Mouse (Mus musculus): ENCODE data around the gene Snai1. TPM values are rescaled to one million over a fixed set of nuclear protein-coding genes. Genes with fewer than 3 reads are reported as not detected.

The Snai1 gene
- total and polyA plus RNA-seq, 3 experiments, result 0.19 to 0.74 TPM; not detected in 1

GRCm38 (mm10) chr2:167542361-167542760 is 4.4 kb downstream of the Snai1 start:
- no peaks in the 10 kb centered on the region; a peak in 1 of 4 replicates for H3K36me3 ChIP-seq (ENCODE audit: control insufficient read depth in 1 of 2, insufficient read depth in 2 of 2, low read length in 2 of 2)
- TF ChIP-seq TCF12 (IDR thresholded peaks at IDR 0.05; ENCODE audit: low read depth, low read length) (no peak), CTCF (IDR thresholded peaks at IDR 0.05 in 2 of 3, conservative IDR thresholded peaks at IDR 0.05 in 1 of 3; ENCODE audit: control insufficient read depth in 1 of 3, insufficient read depth in 1 of 3, low read depth in 2 of 3, low read length in 3 of 3, poor library complexity in 1 of 3, severe bottlenecking in 1 of 3) (no peak), USF2 (IDR thresholded peaks at IDR 0.05; ENCODE audit: borderline replicate concordance in 1 of 2, insufficient read depth in 1 of 2, low read depth in 1 of 2, low read length in 2 of 2) (no peak), ELF1 (IDR thresholded peaks at IDR 0.05; ENCODE audit: low read depth, low read length) (no peak), USF1 (IDR thresholded peaks at IDR 0.05; ENCODE audit: low read depth, low read length) (no peak), MYB (IDR thresholded peaks at IDR 0.05; ENCODE audit: low read depth, low read length) (no peak), HCFC1 (IDR thresholded peaks at IDR 0.05; ENCODE audit: low read depth, low read length) (no peak), MAFK (IDR thresholded peaks at IDR 0.05; ENCODE audit: borderline replicate concordance, low read depth, low read length) (no peak), RAD21 (IDR thresholded peaks at IDR 0.05; ENCODE audit: low read depth, low read length) (no peak)
- no peak overlapping the region for H3K27ac ChIP-seq (ENCODE audit: control insufficient read depth, low read depth, low read length)
- no peaks in the 10 kb centered on the region; the same call in 1 of the 2 replicates for H3K79me2 ChIP-seq (ENCODE audit: control insufficient read depth, insufficient read depth, low read length, poor library complexity)
- H3K4me1 ChIP-seq (ENCODE audit: control insufficient read depth in 1 of 2, insufficient read depth in 2 of 2, low read length in 2 of 2), result peaks cover 0 to under 1% of the 10 kb centered on the region in 2 experiments; a peak in 2 of 4 replicates
- H3K9ac ChIP-seq (ENCODE audit: control insufficient read depth, low read depth, low read length, poor library complexity, severe bottlenecking), result no peak overlapping the region
- H3K27me3 ChIP-seq (ENCODE audit: control insufficient read depth in 1 of 2, insufficient read depth in 2 of 2, low read length in 2 of 2), result no peaks in the 10 kb centered on the region
- DNase-seq (ENCODE audit: low read depth, low spot score), result no peak
- no peak overlapping the region for H3K4me3 ChIP-seq (ENCODE audit: control insufficient read depth in 1 of 2, insufficient read depth in 1 of 2, low read depth in 2 of 2, low read length in 2 of 2)
- H3K9me3 ChIP-seq (replicated peaks; ENCODE audit: insufficient read depth, low read length), result no peaks in the 10 kb centered on the region

- H3K27me3 ChIP-seq (ENCODE audit: control insufficient read depth in 1 of 2, insufficient read depth in 2 of 2, low read length in 2 of 2), result no peaks in the 10 kb centered on the region
- H3K9ac ChIP-seq (ENCODE audit: control insufficient read depth, low read depth, low read length, poor library complexity, severe bottlenecking), result no peak overlapping the region
Measured at GRCm38 (mm10) chr2:167543121-167544003, 5.4 kb downstream of the Snai1 start.

More at GRCm38 (mm10) chr2:167543121-167544003, 5.4 kb downstream of the Snai1 start:
- H3K9me3 ChIP-seq (replicated peaks; ENCODE audit: insufficient read depth, low read length), result no peaks in the 10 kb centered on the region
- TF ChIP-seq POLR2A (IDR thresholded peaks at IDR 0.05; ENCODE audit: control insufficient read depth in 1 of 2, insufficient read depth in 1 of 2, low read depth in 1 of 2, low read length in 2 of 2, poor library complexity in 1 of 2), result no peak
- TF ChIP-seq POLR2AphosphoS5 (IDR thresholded peaks at IDR 0.05; ENCODE audit: borderline replicate concordance, low read depth, low read length), result no peak
- TF ChIP-seq NRF1 (IDR thresholded peaks at IDR 0.05; ENCODE audit: insufficient read depth, low read depth, low read length, poor library complexity, severe bottlenecking), result no peak
- TF ChIP-seq MYC (IDR thresholded peaks at IDR 0.05; ENCODE audit: low read depth, low read length), result no peak
- no peak for TF ChIP-seq HCFC1 (IDR thresholded peaks at IDR 0.05; ENCODE audit: low read depth, low read length)
- TF ChIP-seq TCF12 (IDR thresholded peaks at IDR 0.05; ENCODE audit: low read depth, low read length), result no peak
- TF ChIP-seq ZMIZ1 (IDR thresholded peaks at IDR 0.05; ENCODE audit: low read depth, low read length), result no peak
- no peak for TF ChIP-seq TBP (IDR thresholded peaks at IDR 0.05; ENCODE audit: low read depth, low read length)
- no peak for TF ChIP-seq SMC3 (IDR thresholded peaks at IDR 0.05; ENCODE audit: low read depth, low read length)
- no peak for TF ChIP-seq ZNF384 (IDR thresholded peaks at IDR 0.05; ENCODE audit: low read depth, low read length)
- TF ChIP-seq ZC3H11A (IDR thresholded peaks at IDR 0.05; ENCODE audit: low read depth, low read length), result no peak
- TF ChIP-seq RAD21 (IDR thresholded peaks at IDR 0.05; ENCODE audit: low read depth, low read length), result no peak
- TF ChIP-seq MYB (IDR thresholded peaks at IDR 0.05; ENCODE audit: low read depth, low read length), result no peak
- TF ChIP-seq CHD2 (IDR thresholded peaks at IDR 0.05; ENCODE audit: low read length), result no peak
- no peak for TF ChIP-seq GABPA (IDR thresholded peaks at IDR 0.05; ENCODE audit: low read depth, low read length)
- TF ChIP-seq JUND (IDR thresholded peaks at IDR 0.05; ENCODE audit: low read depth, low read length), result no peak
- no peak for TF ChIP-seq KAT2A (conservative IDR thresholded peaks at IDR 0.05; ENCODE audit: low read depth, low read length)
- TF ChIP-seq GATA1 (IDR thresholded peaks at IDR 0.05; ENCODE audit: low read depth, low read length), result no peak
- TF ChIP-seq TAL1 (IDR thresholded peaks at IDR 0.05; ENCODE audit: low read length), result no peak
- TF ChIP-seq ZKSCAN1 (IDR thresholded peaks at IDR 0.05; ENCODE audit: low read depth, low read length), result no peak
- no peak overlapping the region for H3K4me3 ChIP-seq (ENCODE audit: control insufficient read depth in 1 of 2, insufficient read depth in 1 of 2, low read depth in 2 of 2, low read length in 2 of 2)
- no peaks in the 10 kb centered on the region for H3K79me2 ChIP-seq (ENCODE audit: control insufficient read depth, insufficient read depth, low read length, poor library complexity)
- H3K4me1 ChIP-seq (ENCODE audit: control insufficient read depth in 1 of 2, insufficient read depth in 2 of 2, low read length in 2 of 2), result no peaks in the 10 kb centered on the region
- no peaks in the 10 kb centered on the region for H3K36me3 ChIP-seq (ENCODE audit: control insufficient read depth in 1 of 2, insufficient read depth in 2 of 2, low read length in 2 of 2)
- DNase-seq (ENCODE audit: low read depth, low spot score), result no peak
- no peak overlapping the region for H3K27ac ChIP-seq (ENCODE audit: control insufficient read depth, low read depth, low read length)
